Mouse (Mus musculus): ENCODE measurements around the gene Hhatl.

Hhatl gene

DNA sequence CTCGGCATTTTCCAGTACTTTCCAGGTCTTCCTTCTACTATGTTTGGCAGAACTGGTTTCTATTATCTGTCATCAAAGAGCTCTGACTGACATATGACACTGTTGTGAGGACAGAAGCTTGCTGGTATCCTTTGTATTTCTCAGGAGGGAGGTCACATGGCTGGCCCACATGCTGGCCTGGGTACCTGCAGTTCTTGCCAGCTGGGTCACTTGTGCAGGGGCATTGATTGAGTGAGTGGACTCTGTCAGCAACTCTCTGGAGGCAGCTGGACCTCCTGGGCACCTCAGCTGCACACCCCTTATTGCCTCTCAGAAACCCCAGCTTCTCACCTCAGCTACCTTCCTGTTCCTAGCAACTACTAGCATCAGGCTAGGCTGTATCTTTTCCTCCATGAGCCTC, 15.2 kb upstream of the Hhatl start:
- no peak for DNase-seq (ENCODE audit: low spot score)

DNA sequence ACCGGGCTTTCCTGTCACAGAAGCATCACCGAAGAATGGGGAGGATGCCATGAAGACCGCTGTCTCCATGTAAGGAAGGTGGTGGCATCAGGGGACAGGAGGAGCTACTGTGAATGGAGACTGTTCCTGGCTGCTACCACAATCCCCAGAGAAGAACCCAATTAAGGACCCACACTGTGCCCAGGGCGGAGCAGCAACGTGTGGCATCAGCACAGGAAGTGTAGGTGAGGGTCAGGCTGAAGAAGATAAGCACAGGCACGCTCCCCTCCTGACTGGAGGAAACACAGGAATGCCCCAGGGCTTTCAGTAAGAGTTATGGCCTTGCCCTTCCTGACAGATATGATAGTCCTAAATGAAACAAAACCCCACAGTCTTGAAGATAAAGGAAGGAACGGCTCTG, 10.4 kb upstream of the Hhatl start:
- DNase-seq (ENCODE audit: low spot score), result no peak

DNA sequence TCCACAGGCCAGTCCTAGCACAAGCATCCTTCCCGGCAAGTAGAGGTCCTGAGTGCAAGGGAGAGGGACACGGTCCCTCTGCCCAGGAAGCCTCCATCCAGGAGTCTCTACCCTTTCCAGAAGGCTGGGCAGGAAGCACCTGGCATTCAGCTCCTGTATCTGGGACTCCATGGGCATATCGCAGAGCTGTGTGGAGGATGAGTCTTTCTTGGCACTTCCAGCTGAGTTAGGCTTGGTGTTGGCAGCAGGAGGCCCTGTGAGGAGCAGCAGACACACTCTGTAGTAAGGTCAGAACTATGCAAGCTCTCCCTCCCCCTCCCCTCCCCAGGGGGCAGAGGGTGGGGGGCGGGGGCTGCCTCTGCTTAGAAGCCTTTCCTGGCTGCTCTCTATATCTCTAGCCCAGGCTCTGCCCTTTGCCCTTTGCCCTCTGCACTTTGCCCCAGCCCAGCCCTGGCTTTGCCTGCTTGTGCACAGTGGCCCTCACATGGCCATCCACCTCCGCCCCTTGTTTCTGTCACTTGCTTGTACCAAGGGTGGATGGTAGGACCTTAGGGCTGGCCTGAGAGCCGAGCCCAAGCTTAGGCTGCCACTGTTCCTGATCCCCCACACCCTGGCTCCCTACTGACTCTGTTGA, 6.7 kb upstream of the Hhatl start:
- DNase-seq (ENCODE audit: low spot score), result no peak

DNA sequence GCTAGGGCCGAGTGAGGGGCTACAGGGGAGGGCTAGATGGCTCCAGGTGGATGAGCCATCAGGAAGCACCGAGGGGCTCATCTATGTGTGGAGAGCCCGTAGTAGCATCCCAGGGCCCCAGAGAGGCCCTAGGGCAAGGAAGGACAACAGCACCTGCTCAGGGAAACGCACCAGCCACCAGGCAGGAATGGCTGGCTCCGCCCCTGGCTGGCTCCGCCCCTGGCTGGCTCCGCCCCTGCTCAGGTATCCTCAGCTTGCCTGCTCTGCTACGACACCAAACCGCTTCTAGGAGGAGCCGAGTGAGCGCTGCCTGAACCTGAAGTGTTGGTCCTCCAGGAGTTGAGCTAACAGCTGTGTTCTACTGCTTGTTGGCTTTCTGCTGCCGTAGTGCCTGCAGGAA, 5.4 kb upstream of the Hhatl start:
- no peak for DNase-seq (ENCODE audit: low spot score)

DNA sequence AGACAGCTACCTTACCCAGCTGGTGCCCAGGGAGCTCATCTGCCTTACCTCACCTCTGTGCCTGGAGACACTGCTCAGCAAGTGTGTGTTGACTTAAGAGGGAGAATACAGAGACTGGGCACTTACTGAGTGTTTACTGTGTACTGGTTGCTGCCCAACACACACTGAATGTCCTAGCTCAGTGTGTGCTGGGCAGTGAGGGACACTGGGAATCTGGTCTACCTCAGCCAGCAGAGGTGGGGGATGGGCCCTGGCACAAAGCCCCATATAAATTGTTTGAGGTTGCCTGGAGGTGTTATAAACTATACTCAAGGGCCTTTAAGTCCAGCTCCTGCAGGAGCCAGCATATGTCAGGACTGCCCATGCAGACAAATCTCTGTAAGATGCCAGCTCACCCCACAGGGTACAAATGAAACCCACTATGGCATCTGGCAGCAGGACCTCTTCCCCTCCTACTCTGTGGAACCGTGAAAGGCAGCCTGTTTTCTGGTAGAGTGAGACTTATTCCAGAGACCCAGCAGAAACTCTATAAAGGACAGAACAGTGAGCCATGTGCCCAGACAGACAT, 2.7 kb upstream of the Hhatl start:
- no peak for DNase-seq (ENCODE audit: low spot score)

DNA sequence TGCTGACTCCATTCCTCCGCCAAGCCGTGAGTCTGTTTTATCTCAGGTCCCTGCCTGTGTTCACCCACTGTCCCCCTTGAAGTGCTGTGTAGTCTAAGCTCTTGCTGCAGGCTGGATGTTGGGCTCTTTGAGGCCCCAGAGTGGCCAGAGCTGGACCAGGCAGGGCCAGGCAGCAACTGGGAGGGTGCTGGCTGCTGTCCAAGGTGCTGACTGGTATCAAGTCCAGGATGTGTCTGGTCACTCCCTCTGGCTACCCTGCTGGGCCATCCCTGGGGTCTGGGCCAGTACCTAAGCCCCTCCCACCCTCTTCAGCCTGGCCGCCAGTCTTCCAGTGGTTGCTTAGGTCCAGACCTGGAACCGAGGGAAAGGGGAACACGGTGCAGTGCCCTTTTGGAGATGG, 1.1 kb downstream of the Hhatl start:
- peak; percentile 58 for DNase-seq (ENCODE audit: low spot score)

DNA sequence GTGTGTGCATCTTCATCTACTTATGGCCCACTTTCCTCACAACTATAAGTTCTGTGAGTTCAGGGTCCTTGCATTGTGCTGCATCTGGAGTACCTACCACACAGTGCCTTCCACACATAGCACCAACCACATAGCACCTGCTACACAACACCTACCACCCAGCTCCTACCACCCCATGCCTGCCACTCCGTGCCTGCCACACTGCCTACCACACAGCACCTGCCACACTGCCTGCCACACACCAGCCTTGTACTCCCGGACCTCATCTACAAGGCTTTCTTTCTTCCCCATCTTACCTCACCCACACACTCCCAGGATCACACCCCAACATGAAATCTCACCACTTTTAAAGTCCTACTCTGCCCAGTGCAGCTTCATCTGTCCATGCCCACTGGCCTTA, 5.9 kb downstream of the Hhatl start:
- DNase-seq (ENCODE audit: low spot score), result no peak

DNA sequence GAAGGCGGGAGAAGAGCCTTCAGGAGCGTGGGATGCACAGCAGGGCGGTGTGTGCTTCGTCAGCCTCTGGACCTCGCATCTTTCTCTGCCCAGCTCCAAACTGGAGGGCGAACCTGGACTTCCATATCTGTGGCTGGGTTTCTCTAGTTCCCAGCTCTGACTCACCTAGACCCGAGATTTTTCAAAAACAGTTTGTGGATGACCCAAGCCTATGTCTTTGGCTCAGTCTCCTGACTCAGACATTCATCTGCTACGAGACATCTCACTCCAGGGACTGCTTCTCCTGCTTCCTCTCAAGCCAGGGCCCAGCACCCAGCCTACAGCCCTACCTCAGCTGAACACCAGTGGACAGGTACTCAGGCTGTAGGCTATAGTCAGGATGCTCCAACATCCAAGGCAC, 7.0 kb downstream of the Hhatl start:
- no peak for DNase-seq (ENCODE audit: low spot score)

DNA sequence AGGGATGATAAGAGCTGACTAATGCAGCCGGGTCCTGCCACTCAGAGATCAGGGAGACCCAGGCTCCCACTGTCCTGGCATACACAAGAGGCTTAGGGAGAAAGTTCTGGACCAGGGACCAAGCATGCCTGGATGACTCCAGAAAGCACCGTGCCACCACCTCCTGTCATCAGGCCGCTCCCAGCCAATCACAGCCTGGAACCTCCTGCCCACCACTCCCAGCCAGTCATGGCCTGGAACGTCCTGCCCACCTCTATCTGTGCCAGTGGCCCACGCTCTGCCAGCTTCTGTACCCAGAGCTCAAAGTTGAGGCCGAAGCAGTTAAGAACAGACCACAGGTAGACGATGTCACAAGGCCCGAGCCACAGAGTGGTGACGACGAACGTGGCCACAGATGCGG, 7.5 kb downstream of the Hhatl start:
- no peak for DNase-seq (ENCODE audit: low spot score)

DNA sequence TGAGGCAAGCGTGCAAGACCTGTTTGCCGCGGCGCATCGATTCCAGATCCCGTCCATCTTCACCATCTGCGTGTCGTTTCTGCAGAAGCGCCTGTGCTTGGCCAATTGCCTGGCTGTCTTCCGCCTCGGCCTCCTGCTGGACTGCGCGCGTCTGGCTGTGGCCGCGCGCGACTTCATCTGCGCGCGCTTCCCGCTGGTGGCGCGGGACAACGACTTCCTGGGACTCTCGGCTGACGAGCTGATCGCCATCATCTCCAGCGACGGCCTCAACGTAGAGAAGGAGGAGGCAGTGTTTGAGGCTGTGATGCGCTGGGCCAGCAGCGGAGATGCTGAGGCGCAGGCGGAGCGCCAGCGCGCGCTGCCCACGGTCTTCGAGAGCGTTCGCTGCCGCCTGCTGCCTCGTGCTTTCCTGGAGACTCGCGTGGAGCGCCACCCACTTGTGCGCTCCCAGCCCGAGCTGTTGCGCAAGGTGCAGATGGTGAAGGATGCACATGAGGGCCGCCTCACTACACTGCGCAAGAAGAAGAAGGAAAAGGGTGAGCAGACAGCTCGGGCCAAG, 14.2 kb downstream of the Hhatl start:
- DNase-seq (ENCODE audit: low spot score), result no peak

DNA sequence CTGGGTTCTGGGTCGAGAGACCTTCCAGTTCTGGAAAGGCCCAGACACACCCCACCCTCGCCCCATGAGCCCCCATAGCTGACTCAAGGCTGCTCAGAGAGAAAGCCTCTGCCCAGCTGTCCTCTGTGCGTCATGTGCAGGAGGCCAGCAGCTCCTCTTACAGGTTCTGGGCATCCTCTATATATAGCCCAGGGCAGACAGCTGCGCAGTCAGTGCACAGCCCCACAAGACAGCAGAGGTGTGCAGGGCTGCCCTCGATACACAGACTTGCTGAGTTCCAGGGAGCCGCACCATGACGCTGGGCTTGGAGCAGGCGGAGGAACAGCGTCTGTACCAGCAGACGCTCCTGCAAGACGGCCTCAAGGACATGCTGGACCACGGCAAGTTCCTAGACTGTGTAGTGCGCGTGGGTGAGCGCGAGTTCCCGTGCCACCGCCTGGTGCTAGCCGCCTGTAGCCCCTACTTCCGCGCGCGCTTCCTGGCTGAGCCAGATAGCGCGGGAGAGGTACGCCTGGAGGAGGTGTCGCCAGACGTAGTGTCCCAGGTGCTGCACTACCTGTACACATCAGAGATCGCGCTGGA, 14.7 kb downstream of the Hhatl start, which contains the start of gene Klhl40:
Klhl40 (plus strand) TSS at position 124 of the 582 bp plus-strand sequence.
- no peak for DNase-seq (ENCODE audit: low spot score)

DNA sequence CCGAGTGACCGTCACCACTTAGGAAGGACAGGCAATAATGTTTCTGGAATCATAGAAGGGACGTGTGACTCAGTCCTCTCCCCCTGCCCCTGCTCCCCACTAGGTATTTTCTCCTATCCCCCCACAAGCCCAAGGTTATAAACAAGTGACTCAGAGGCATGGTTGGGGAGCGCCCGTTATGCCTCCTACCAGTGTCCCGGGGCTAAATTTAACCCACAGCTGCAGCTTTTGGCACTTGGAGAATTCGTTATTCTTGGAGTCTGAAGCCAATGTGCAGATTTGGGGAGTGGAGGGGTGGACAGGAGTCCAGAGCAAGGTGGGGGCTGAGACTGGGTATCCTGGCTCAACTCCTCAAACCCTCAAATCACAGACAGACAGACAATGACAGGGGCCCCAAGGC, 15.8 kb downstream of the Hhatl start:
- no peak for DNase-seq (ENCODE audit: low spot score)

DNA sequence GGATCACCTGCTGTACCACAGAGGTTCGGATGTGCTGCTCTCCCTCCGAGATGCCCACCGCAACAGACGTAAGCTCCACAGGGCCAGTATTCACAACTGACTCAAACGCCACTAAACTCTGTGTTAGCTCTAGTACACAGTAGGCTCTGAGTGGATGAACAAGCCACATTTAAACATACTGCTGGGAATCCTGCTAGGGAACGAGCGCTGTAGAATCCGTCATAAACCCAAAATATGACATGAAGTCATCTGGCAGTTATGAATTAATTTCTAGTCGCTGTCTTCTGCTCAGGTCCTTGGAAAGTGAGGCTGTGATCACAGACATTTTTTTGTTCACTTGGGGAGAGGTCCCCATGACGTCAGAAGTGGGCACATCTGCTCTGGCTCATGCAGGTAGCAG, 16.4 kb downstream of the Hhatl start:
- DNase-seq (ENCODE audit: low spot score), result no peak

DNA sequence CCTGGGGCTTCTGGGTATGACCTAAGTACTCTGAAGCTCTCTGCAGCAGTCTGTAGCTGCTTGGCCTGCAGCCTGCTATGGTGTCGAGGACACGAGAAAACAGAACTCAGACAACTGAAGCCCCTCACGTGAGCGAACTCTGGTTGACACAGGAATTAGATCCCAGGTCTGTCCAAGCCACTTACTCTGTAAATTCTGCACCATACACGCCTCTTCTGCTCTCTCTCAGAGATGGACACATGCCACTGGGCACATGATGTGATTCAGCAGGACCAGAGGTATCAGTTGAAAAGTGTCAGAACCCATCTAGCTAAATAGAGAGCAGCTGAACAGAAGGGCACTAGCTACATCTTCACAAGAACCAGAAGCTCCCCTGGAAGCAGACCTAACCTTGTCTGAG, 19.9 kb downstream of the Hhatl start:
- DNase-seq (ENCODE audit: low spot score), result no peak

DNA sequence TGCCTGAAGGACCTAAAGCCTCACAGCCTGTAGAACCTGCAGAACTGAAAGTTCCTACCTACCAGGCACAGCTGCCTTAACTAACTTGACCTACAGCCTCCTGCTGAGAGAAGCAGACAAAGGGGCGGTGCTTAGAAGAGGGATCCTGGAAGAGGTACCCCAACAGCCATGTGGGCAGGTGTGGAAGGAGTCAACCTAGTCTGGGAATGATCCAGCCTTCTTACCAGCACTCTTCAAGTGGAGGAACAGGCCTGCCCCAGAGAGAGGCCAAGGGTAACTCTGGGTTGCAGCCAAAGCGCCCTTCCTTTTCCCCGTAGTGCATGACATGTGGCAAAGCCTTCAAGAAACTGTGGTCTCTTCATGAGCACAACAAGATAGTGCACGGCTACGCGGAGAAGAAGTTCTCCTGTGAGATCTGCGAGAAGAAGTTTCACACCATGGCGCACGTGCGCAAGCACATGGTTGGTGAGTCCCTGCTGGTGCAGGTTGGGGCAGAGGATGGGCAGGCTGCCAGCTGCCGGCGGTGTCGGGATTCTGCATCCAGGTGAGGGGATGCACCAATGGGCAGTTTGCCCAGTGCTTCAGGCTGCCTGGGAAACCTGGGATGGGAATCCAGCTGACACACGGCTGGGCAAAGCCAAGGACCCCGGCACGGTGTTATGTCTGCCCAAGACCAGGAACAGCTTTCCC, 27.0 kb downstream of the Hhatl start:
- no peak for DNase-seq (ENCODE audit: low spot score)

DNA sequence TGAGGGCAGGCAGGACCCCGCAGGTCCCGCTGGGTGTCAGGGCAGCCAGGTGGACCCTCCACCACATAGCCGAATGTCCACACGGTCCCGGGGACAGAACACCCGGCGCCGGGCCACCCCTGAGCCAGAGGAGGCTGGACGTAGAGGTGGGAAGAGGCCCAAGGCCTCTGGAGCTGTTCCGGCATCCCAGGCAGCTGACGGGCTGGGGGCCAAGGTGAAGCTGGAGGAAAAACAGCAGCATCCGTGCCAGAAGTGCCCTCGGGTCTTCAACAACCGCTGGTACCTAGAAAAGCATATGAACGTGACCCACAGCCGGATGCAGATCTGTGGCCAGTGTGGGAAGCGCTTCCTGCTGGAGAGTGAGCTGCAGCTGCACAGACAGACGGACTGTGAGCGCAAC, 28.6 kb downstream of the Hhatl start:
- DNase-seq (ENCODE audit: low spot score), result no peak

DNA sequence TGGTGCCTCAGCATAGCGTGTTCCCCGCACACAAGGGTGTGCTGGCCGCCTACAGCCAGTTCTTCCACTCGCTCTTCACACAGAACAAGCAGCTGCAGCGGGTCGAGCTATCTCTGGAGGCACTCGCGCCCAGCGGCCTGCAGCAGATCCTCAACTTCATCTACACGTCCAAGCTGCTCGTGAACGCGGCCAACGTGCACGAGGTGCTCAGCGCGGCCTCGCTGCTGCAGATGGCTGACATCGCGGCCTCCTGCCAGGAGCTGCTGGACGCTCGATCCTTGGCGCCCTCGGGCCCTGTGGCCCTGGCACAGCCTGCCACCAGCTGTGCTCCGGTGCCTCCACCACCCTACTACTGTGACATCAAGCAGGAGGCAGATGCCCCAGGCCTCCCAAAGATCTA, 29.5 kb downstream of the Hhatl start:
- no peak for DNase-seq (ENCODE audit: low spot score)

DNA sequence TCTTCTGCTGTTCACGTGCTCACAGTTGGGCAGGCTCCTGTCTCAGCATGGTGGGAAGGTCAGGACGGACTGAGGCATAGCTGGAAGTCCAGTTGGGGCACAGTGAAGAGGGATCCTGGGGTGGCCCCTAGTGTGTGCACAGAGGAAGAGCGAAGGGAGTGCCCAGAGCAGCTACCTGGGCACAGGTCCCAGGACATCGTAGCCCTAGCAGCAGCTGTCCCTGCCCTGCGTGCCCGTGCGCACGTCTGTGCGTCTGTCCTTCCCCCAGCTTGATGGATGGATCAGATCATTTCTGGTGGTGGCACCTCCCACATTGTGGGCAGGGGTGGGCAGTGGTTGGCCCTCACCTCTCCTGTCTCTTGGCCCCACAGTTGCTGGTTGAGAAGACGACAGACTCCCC, 30.1 kb downstream of the Hhatl start:
- no peak for DNase-seq (ENCODE audit: low spot score)

DNA sequence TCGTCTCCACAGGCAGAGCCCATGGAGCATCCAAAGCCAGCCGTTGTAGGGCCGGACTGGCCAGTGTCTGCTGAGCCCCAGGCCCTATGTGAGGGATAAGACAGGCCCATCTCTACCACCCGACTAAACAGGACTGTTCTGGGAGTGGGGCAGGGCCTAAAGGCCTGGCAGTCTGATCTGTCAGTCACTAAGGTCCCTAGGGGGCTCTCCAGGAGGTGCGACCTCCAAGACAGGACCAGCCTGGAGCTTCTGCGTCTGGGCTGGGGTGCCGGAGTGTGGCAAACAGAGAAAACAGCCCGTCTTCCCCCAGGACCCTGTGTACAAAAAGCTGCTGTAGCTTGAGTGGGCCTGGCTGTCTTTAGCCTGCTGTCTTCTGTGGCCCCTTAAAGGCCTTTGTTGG, 30.5 kb downstream of the Hhatl start:
- DNase-seq (ENCODE audit: low spot score), result no peak

DNA sequence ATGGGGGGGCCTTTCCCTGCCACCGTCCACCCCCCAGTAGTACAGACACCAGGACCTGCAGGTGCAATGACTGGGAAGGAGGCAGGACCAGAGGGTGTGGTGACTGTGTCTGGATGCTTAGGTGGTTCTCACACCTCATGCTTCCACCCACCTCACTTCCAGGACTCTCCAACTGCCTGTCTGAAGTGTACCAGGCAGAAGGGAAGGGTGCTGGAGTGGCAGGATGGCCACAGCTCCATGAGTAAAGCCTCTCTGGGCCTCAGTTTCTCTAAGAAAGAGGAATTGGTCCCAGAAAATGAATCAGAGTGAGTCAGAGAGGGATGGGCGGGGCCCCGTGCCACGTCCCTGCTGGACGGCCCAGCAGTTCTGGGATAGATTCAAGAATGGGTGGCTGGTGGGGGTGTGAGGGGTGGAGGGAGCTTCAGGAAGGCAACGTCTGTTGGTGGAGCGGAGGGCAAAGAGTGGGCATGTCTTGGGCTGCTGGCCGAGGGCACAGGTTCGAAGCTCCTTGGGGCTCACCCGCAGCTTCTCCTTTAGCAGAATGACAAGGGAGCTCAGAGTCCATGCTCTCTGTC, 31.1 kb downstream of the Hhatl start:
- DNase-seq (ENCODE audit: low spot score), result no peak

DNA sequence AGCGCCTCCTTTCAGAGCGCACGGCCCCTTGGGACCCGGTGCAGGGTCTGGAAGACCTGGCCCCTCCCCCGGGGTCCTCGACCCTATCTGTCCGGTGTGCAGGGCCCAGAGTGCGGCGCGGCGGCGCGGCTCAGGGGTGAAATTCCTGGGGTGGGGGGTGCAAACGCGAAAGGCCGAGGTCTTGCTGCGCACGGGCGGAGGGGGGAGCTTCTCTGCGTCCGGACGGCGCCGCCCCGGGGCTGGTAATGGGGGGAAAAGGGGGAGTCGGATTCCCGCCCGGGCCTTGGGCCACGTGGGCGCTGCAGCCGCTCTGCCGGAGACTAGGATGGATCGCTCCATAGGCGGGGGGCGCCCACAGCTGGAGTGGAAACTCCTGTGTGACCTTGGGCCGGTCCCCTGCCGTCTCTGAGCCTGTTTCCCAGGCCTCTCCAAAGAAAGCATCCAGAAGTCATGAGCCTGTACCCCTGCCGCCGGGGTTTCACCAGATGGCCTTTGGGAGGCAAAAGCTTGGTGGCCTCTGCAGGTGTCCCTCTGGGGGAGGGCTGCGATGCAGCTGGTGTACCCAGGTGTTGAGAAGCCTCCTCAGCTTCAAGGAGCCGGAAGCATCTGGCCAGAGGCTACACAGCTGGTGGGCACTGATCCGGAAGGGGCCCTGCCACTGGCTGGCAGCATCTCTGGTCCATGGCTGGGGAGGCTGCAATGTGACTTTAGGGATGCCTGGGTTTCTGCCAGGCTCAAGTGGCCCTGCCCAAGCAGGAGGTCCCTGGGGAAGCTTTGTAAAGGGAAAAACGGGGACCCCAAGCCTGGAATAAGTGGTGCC, 31.8 kb downstream of the Hhatl start:
- peak; percentile 78 for DNase-seq (ENCODE audit: low spot score)

Data from testis, postnatal 14 days (tissue).